In genomic region chr3:149683561-149683960, GRCm38 (mm10) we compare ENCODE assay signal across 12 mouse cellular contexts.
"Had no signal": no experiment of that assay in that cellular context is flagged by ENCODE, and none has a peak within 500 bp of the region (broad histone marks: within the 10 kb centered on the region; RNA-seq: fewer than 3 reads in every experiment).

No protein-coding gene starts in this region.

- DNase-seq: retina, postnatal 1 day; right cerebral cortex, adult 18-20 months; right cerebral cortex, postnatal 14 days; right cerebral cortex, postnatal 25 days; right cerebral cortex, postnatal 4 days; spleen, adult 18-20 months; thymus, adult 18-20 months; thymus, adult 2 months; thymus, postnatal 14 days; thymus, postnatal 25 days; thymus, postnatal 36 days; thymus, postnatal 4 days had no signal
